Mouse (Mus musculus): ENCODE results near the gene Pcx. TPM values are rescaled to one million over a fixed set of nuclear protein-coding genes. Genes with fewer than 3 reads are reported as not detected.

The Pcx gene
- total RNA-seq (2021), result 10 to 100 TPM; 56.9 to 66.3 TPM

DNA sequence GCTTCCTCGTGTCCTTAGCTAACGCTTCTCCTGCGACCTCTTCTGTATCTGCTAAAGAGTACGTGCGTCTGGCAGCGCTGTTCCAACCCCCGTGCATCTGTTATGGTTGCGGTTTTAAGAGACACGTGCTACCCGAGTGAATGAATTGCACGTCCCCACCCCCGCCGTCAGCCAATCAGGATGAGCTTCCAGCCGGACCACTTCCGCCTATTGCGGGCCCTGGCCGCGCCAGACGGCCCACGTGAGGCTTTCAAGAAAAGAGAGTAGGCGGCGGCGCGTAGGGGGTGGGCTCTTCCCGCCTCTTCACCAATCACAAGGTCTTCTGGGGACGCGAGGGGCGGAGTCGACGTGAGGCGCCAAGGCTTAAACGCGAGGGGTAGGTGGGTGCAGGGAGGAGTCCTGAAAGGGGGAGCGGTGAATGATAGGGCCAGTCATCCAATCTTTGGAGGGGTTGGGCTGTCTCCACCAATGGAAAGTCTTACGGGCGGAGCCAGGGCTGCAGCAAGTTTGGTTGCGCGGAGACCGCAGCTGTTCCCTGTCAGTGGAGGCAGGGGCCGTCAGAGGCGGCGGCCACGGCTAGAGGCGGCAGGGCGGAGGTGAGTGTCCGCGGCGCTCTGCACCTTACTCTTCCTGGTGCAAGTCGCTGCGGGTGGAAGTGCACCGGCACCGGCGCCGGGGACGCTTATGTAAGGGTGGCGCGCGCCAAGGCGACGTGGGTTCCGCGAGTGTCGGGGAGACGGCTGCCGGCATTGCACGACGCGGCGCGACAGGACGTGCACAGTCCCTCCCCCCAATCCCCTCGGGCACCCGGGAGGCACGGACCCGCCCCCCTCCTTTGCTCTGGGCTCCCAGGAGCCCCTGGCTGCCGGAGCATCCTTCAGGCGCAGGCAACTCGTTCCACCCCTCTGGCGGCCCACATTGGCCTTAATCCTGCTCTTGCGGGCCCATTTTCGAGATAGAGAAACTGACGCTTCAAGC, at the start of gene Pcx:
Pcx (plus strand) TSS at position 487 of the 978 bp plus-strand sequence.
- peak; percentile 99 to 100 for DNase-seq (ENCODE audit: low spot score in 2 of 2)
- intact Hi-C loops (cut with DNase I), result loop anchor here (1.0 kb wide), 1 partner anchor 105 kb away; the partner anchor contains the start of gene Lrfn4

DNA sequence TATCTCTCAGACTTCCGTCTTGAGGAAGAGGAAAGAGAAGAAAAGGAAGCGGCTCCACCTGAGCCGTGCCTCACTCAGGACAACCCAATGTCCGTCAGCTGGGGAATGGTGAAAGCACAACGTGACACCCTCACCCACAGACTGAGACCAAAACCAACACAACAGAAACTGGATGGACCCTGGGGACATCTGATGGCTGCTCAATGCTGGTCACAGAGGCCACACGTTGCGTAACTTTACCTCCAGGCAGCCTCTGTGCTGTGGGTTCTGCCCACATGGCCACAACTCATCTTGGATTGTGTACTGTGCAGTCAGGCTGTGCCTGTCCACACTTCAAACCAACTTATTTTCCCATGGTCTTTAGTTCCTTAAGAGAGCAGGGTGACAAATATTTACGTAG, 48.3 kb upstream of the Pcx start:
- intact Hi-C loops (cut with DNase I), result no loop called here

DNA sequence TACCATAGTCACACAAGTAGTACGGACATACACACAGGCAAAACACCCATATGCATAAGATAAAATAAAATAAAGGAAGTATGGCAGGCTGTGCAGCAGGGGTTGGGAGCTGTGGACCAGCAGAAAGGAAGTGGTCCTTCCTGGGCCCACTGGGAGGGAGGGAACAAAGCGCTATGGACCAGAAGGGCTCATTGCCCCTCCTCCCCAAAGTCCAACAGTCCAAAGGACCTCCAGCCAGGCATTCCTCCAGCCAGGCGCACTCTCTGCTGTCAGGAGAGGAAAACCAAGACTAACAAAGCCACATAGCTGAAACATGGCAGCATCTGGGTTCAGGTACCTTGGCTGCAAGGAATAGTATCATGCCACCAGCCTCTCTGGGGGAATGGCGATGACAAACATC, 45.6 kb upstream of the Pcx start:
- no peak for DNase-seq (ENCODE audit: low spot score in 2 of 2)
- intact Hi-C loops (cut with DNase I), result no loop called here

More for the DNA sequence above, 48.3 kb upstream of the Pcx start:
- DNase-seq (ENCODE audit: low spot score in 2 of 2), result no peak

DNA sequence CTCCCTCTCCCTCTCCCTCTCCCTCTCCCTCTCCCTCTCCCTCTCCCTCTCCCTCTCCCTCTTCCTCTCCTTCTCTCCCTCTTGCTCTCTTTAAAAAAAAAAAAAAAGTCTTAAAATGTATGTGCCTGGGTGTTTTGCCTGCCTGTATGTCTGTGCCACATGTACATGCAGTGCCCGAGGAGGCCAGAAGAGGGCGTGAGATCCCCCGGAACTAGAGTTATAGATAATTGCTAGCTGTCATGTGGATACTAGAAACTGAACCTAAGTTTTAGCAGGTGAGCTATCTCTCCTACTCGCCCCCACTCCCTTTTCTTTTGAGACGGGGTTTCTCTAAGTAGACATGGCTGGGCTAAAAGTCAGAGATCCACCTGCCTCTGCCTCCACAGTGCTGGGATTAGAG, 41.9 kb upstream of the Pcx start:
- intact Hi-C loops (cut with DNase I), result no loop called here
- DNase-seq (ENCODE audit: low spot score in 2 of 2), result no peak

DNA sequence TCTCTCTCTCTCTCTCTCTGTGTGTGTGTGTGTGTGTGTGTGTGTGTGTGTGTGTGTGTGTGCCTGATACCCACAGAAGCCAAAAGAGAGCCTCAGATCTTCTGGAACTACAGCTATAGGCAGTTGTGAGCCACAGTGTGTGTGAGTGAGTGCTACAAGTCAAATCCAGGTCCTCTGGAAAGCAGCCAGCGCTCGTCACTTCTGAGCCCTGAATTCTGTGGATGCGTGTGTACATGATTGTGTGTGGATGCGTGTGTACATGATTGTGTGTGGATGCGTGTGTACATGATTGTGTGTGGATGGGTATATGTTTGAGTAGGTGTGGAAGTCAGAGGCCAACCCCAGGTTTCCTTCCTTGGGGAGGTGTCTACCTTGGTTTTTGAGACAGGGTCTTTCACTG, 36.7 kb upstream of the Pcx start:
- intact Hi-C loops (cut with DNase I), result no loop called here
- DNase-seq (ENCODE audit: low spot score in 2 of 2), result no peak

DNA sequence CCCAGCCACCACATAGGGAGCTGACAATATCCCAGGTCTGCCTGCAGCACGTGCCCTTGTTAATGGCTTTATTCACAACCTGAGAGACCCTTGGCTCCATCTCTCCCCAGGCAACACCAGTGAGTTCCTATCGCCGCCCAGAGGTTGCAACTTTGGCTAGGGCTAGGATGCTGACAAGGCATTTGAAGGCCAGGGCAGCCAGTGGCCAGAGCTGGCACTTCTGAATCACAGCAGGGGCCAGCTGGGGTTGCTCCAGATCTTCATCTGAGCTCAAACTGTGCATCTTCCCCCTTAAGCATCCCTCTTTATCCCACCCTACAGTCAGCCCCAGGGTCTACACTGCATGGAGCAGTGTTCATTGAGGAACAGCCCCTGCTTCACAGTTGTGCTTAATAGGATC, 35.5 kb upstream of the Pcx start:
- intact Hi-C loops (cut with DNase I), result no loop called here
- no peak for DNase-seq (ENCODE audit: low spot score in 2 of 2)

DNA sequence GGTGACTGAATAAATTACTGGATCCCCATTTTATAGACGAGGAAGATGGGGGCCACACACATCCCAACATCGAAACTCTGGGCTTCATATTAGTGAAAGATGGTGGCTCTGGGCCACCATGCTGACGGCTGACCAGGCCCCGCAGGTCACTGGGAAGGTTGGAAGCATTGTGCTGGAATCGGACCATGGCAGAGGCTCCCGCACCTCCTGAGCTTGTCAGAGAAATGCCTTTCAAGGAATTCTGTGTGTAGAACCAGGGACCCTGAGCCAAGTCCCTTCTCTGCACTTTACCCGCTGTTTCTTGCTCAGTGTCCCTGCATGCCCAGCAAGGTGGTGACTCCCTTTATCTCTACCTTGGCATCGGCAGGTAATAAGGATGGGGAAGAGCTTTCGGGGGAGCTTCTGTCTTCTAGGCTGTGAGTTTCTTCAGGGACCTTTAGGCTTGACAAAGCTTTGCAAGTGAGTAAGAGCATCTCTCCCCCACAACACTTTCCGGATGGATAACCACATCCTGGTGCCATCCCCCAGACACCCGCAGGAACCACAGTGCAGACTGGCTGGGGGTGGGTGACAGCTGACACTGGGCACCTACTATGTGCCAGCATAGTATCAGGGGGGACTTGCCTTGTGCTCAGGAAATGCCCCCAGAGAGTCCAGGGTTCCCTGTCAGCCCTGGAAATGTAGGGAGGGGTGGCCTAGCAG, 34.9 kb upstream of the Pcx start:
- intact Hi-C loops (cut with DNase I), result no loop called here
- peak in 1 of 2 experiments; percentile 72 for DNase-seq (ENCODE audit: low spot score in 2 of 2)

DNA sequence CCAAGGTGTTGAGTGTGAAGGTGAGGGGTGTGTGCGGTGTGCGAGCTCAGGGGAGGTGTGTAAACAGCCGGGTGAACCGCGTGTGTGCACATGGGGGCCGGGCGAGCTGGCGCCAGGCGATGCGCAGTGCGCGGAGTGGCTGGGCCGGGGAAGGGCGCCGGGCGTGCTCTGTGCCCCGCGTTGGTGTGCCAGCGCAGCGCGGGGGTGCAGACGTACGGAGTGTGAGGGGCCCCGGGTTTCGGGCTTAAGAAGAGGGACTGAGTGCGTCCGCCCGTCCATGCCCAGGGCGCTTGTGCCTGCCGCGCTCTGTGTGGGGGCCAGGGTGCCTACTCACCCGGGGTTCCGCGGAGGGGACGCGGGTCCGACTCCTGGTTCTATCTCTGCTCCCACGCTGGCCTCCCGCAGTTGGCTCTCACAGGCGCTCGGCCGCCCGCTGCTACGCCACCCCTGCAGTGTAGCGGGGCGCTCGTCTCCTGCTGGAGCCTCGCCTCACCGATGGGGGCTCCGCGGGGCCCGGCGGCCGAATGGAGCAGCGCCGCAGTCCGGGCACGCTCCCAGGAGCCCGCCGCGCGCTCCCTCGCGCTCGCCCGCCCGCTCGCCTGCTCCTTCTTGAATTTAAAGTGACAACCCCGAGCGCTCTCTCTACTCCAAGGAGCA, 33.5 kb upstream of the Pcx start:
- intact Hi-C loops (cut with DNase I), result loop anchor here (2.0 kb wide), 1 partner anchor 80 kb away; no protein-coding TSS in a partner anchor
- DNase-seq (ENCODE audit: low spot score in 2 of 2), result peak; percentile 67 to 77

DNA sequence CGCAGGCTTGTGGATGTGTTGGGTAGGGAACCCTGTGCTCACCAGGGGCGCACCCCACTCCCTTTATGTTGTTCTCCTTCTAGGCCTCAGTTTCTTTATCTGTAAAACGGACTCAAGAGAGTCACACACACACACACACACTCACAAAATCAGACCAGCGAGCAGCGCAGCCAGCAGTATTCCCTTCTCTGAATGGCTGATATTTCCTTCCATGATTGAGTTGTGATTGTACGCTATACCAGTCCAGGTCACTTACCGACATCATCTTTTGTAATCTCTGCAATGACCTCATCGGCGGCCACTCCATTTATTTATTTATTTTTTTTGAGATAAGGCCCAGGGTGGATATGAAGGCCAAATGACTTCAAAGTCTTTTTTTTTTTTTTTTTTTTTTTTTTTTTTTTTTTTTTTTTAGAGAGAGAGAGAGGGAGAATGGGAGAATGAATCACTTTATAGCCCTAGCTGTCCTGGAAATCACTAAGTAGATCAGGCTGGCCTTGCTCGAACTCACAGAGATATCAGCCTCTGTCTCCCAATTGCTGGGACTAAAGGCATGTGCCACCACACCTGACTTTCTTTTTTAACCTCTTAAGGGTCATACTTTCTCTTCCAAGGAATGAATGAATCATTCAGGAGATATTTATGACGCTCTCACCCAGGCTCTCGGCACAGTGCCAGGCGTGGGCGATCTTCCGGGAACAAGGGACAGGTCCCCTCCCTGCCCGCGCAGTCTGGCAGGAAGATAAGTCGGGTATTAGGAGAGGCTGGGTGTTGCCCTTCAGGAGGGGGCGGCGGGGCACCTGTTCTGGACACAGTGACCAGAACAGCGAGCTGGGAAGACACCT, 32.7 kb upstream of the Pcx start, which contains the start of gene Syt12:
Syt12 (minus strand) TSS at position 103 of the 845 bp plus-strand sequence.
- DNase-seq (ENCODE audit: low spot score in 2 of 2), result peak; percentile 43 to 68
- intact Hi-C loops (cut with DNase I), result loop anchor here (2.0 kb wide), 1 partner anchor 81 kb away; no protein-coding TSS in a partner anchor

DNA sequence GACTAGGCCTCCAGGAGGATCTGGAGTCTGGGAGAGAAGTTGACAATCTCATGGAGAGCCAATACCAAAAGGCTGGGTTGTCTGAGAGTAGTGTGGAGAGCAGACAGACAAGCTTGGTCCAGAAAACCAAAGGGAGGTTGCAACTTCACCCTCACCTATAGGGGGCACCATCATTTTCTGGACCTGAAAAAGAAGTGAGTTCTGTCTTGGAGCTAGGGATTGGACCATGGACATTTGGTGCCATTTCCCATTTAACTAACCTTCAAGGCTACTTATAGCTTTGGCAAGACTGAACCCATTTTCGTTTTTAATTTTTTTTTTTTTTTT, 32.1 kb upstream of the Pcx start:
- DNase-seq (ENCODE audit: low spot score in 2 of 2), result no peak
- intact Hi-C loops (cut with DNase I), result no loop called here

DNA sequence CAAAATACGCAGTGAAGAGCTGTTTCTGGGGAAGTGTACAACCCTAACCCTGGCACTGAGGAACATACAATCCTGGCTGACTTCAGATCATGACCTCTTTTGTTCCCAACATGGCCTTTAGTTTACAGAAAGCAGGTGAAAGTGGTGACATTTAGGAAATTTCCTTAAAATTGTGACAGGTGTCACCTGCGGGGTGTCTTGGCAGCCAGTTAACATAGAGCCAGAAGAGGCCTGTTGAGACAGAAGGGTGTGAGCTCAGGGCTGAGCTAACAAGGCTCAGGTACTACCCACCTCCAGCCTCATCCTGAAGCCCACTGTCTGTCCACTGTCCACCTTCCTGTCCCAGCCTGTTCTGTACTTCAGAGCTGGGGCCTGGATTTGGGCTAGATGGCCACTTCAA, 30.2 kb upstream of the Pcx start:
- intact Hi-C loops (cut with DNase I), result loop anchor here (5.0 kb wide), 1 partner anchor 217 kb away; the partner anchor contains the start of gene Gm960

DNA sequence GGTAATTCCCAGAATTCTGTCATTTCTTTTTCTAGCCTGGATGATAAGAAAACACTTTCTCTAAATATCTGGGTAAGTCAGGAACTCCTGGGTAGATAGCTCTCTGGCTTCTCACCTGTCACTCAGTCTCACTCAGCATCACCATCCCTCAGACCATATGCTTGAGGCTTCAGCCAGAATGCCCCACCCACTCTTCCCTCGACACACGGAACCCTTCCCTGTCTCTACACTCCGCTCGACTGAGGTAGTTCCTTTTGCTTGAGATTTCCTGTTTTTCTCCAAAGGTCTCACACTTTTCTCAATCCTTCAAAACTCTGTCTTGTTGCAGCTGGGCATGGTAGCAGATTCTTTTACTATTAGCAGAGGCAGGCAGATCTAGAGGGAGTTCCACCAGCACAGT, 28.9 kb upstream of the Pcx start:
- intact Hi-C loops (cut with DNase I), result loop anchor here (5.0 kb wide), 1 partner anchor 216 kb away; the partner anchor contains the start of gene Gm960
- DNase-seq (ENCODE audit: low spot score in 2 of 2), result peak; percentile 47 to 93

More for the DNA sequence above, 30.2 kb upstream of the Pcx start:
- DNase-seq (ENCODE audit: low spot score in 2 of 2), result no peak

DNA sequence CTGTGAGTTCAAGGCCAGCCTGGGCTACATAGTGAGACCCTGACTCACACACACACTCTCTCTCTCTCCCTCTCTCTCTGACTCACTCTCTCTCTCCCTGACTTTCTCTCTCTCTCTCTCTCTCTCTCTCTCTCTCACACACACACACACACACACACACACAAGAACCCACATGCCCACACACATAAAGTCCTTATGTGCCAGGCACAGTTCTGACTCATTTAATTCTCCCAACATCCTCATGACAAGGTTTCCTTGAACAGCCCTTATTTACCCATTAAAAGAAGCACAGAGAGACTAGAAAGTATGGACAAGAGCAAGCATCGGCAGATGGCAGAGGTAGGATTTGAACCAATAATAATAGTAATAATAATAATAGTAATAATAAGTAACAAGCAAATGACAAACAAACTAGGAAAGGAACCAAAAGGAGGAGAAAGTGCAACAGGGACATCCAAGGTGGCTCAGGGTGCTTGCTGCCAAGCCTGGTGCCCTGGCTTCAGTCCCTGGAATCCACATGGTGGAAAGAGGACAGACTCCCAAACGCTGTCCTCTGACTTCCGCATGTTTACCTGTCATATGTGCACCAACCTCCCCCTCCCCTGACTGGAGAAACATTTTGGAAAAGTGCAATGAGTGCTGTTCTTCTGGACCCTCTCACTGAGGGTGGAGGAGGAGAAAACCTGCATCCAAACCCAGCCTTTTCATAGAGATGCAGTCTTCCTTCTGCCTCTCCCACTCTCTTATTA, 28.0 kb upstream of the Pcx start:
- peak in 1 of 2 experiments; percentile 69 for DNase-seq (ENCODE audit: low spot score in 2 of 2)
- intact Hi-C loops (cut with DNase I), result loop anchor here (5.0 kb wide), 1 partner anchor 215 kb away; the partner anchor contains the start of gene Gm960

DNA sequence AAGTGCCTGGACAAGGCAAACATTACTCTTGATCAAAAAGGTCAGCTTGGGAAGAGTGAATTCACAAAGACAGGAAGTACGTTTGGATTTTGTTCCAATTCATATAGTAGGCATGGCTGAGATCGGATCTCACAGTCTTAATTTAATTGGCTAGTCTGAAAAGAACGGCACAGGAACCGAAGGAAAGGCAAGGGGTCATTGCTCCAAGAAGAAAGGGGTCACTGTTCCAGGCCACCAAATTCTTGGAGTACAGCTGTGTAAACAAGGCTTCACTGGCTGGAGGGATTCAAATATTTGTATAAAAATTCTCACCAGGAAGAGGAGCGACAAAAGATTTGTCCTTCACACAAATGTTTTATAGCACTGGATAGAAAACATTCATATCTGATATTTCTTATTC, 25.3 kb upstream of the Pcx start:
- intact Hi-C loops (cut with DNase I), result no loop called here
- DNase-seq (ENCODE audit: low spot score in 2 of 2), result no peak

DNA sequence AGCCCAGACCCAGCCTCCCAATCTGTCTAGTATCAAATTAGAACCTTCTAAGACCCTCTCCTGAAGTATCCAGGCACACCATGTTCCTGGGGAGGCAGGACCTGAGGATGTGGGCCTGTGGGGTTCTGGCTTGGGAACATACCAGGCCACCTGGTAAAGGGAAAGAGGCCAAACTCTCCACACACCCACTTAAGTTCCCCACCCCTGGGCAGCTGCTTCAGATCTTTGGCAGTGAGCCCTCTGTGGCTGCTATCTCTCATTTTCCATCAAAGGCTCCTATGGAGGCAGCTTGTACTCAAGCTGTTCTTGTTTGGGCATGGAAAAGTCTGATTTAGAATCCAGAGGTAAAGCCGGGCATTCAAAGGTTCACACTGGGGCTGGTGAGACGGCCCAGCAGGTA, 22.4 kb upstream of the Pcx start:
- intact Hi-C loops (cut with DNase I), result no loop called here
- DNase-seq (ENCODE audit: low spot score in 2 of 2), result no peak

DNA sequence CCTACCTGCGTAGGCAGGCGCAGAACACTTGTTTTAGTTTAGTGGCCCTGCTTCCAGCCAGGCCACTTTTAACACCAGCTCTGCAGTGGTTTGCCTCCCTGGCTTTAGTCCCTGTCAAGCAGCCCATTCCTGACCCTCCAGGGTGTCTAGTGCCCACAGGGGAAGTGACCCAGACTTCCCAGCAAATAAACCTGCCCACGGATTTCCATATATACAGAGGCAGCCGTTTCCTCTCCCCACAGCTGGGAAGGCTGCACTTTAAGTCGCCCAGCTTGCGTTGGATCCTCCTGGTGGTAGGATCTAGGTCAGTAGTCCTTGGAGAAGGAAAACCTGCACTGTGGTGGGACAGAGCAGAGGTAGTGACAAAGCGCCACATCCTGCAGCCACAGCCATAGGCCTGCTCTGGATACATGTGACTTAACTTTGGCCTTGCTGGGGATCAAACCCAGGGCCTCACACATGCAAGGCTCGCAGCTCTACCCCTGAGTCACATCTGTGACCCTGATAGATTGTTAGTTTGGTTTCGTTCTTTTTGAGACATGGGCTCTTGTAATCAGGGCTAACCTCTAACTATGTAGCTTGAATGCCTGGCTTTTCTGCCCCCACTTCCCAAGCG, 19.1 kb upstream of the Pcx start:
- intact Hi-C loops (cut with DNase I), result no loop called here
- DNase-seq (ENCODE audit: low spot score in 2 of 2), result no peak

DNA sequence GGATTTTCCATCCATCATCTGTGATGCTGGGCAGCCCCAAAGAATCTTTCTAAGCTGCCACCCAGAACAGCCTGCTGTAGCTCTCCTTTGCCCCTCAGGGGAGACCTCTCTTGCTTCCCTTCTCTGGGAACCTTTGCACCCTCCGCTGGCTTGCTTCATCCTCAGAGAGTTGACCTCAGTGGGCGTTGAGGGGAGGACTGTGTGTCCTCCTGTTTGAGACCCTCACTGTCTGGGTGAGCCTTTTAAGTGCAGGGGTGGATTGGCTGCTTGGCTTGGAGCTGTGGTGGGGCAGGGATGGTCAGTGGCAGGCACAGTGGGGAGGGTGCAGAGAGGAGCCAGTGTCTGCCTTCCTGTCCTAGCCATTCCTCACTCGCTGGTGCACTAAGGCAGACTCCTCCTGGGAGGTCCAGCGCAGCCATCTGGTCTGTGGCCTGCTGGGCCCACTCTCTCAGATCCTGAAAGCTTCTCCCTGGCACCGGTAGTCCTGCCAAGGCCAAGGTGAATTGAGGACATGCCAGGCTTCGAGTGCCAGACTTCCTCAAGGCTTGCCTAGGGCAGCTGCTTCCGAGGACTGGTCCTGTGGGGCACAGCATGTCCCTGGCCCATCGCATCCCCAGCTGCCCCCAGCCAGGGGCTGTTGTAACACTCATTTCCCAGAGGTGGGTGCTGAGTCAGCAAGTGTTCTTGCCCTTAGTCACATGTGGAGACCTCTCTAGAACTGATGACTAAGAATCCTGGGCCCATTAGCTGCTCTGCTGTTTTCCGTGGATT, 17.6 kb upstream of the Pcx start:
- peak in 1 of 2 experiments; percentile 39 for DNase-seq (ENCODE audit: low spot score in 2 of 2)

More for the DNA sequence above, 17.6 kb upstream of the Pcx start:
- intact Hi-C loops (cut with DNase I), result no loop called here

Measured in left cerebral cortex, postnatal 25 days (tissue).